Mouse (Mus musculus): ENCODE results near the gene Gm4707. TPM values are rescaled to one million over a fixed set of nuclear protein-coding genes. Genes with fewer than 3 reads are reported as not detected.

Gm4707 gene
- polyA plus RNA-seq, 1 experiment from 2014 or later, result 1.5 TPM

GRCm38 (mm10) chr17:71417008-71417407, 42.7 kb downstream of the Gm4707 start:
- Histone ChIP-seq H3K9me3 (ENCODE audit: control insufficient read depth, low read length) (no peaks in the 10 kb centered on the region), H3K36me3 (ENCODE audit: control insufficient read depth, insufficient read depth, low read length) (peaks cover 7% of the 10 kb centered on the region), H3K4me2 (ENCODE audit: low read depth) (no peak overlapping the region), H3K27ac (ENCODE audit: low read depth, low read length) (no peak overlapping the region), H3K27me3 (ENCODE audit: control insufficient read depth, insufficient read depth, low read length) (no peaks in the 10 kb centered on the region), H3K9ac (ENCODE audit: low read length) (no peak overlapping the region), H3K4me1 (ENCODE audit: control insufficient read depth, insufficient read depth, low read length) (no peaks in the 10 kb centered on the region), H3K4me3 (ENCODE audit: low read depth, low read length) (no peak overlapping the region)
- 91% methylated on average over 1 of the region's 1 CpGs for WGBS
- DNase-seq (ENCODE audit: low spot score), result no peak
- no peak for ATAC-seq (ENCODE audit: insufficient read depth, low FRiP score, low TSS enrichment)

Other genes with a start within 250 kb of the Gm4707 start
- 10.9 and 13.3 TPM in 2 replicates for gene Emilin2, start 147.9 kb downstream of the Gm4707 start, polyA plus RNA-seq (2014; fragmentation: Nextera tagmentation; extraction: Ambion mirVana)
- 68.9 and 73.7 TPM in 2 replicates for gene Smchd1, start 15.4 kb upstream of the Gm4707 start, polyA plus RNA-seq (2014; fragmentation: Nextera tagmentation; extraction: Ambion mirVana)
- 51.2 and 54.7 TPM in 2 replicates for gene Ndc80, start 66.9 kb upstream of the Gm4707 start, polyA plus RNA-seq (2014; fragmentation: Nextera tagmentation; extraction: Ambion mirVana)
- gene Spdya, start 92.1 kb upstream of the Gm4707 start, polyA plus RNA-seq (2014; fragmentation: Nextera tagmentation; extraction: Ambion mirVana), result 0.96 and 1.6 TPM in 2 replicates
- 89.9 and 91.9 TPM in 2 replicates for gene Wdr43, start 156.0 kb upstream of the Gm4707 start, polyA plus RNA-seq (2014; fragmentation: Nextera tagmentation; extraction: Ambion mirVana)
- not detected in 2 replicates for gene Togaram2, start 213.3 kb upstream of the Gm4707 start, polyA plus RNA-seq (2014; fragmentation: Nextera tagmentation; extraction: Ambion mirVana)

Measured in neural tube, embryonic 11.5 days (tissue).